Mouse (Mus musculus) testis, adult 2 months (tissue): ENCODE results near the gene Tcf20.

Experiments
- CTCF ChIP-seq: fragments of 200-500 bp; IDR thresholded peaks from 2 replicates; pipeline ENCODE4 v1.5.1; 2012; ENCODE audit warnings: low read depth, mild to moderate bottlenecking, inconsistent platforms, low read length, moderate library complexity; ENCODE audit not compliant: control insufficient read depth, insufficient read depth, insufficient replicate concordance
- POLR2A ChIP-seq: fragments of 200-500 bp; IDR thresholded peaks from 2 replicates; pipeline ENCODE4 v1.6.1; 2012; ENCODE audit warnings: low read depth, mild to moderate bottlenecking, inconsistent platforms, low read length, moderate library complexity; ENCODE audit not compliant: control insufficient read depth

GRCm38 (mm10) chr15:82872037-82872436 is 115.6 kb downstream of the Tcf20 start:
- TF ChIP-seq CTCF, result no peak
- TF ChIP-seq POLR2A, result no peak
